Mouse (Mus musculus) left cerebral cortex, postnatal 14 days (tissue): Measurements from ENCODE around the gene Sdsl. TPM values are rescaled to one million over a fixed set of nuclear protein-coding genes. Genes with fewer than 3 reads are reported as not detected.

ENCODE experiments used
- DNase-seq, 2 experiments: peaks; one replicate each; pipeline ENCODE4 v3.0.0; 2021 to 2022; ENCODE audit warnings: low spot score in 2 of 2, mixed read lengths in 1 of 2
- intact Hi-C: fragments of 180-260 bp; cut with DNase I; formaldehyde crosslinking; loops from one replicate; pipeline ENCODE4 v1.15.1; 2025
- total RNA-seq, 2 experiments: library from RNA; stranded (reverse); gene quantifications; 2 replicates each; pipeline ENCODE4 v1.2.3; 2021

The Sdsl gene
- total RNA-seq, 2 experiments from 2014 or later: 5.1 to 5.4 TPM

DNA sequence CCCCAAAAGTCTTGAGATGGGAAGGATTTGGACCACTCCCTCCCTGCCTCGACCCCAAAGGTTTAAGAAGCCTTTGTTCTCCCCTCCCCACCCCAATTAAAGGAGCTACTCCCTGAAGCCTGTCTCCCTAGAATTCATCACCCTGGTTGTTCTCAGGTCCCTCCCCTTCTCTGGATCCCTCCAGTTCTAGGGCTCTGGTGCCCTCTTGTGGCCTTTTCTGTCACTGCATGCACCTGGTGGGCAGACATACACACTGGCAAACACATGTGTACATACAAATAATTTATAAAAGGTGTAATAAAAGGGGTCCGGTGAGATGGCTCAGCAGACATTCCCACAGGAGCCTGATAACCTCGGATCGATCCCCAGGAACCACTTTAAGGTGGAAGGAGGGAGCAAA is 8.3 kb downstream of the Sdsl start:
- no peak for DNase-seq
- intact Hi-C loops: no loop called here

DNA sequence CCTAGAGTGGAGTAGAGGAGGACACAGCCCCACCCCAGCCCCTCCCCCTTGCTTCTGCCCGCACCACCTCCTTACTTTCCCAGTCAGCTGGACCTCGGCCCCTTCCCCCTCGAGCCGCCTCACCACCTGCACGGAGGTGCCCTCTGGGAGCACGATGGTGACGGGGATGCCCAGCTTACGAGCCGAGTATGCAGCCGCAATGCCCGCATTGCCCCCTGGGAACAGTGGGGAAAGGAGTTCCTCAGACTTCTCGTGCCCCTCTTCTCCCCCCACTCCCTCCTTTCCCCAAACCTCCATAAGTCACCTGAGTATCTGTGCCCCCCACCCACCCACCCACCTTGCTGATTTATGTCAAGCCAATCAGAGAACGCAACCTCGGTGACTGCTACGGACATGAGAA is 10.7 kb downstream of the Sdsl start:
- no peak for DNase-seq
- intact Hi-C loops: no loop called here

DNA sequence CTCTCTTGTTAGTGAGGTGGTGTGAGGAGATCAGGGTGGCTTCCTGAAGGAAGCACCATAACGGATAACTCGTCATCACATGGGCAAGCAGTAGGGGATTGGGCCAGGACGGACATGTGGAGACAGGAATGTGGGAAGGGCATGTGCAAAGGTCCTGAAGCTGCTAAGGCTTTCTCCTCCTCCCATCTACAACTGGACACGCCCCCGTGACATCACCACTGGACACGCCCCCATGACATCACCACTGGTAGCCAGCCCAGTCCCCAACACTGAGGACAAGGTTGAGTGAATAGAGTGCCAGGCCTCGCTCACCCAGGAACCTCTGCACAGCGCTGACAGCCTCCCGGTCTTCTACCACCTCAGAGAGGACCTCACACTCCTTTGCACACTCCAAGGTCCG is 13.5 kb downstream of the Sdsl start:
- intact Hi-C loops: loop anchor here (5.0 kb wide), 1 partner anchor 312 kb away; no protein-coding TSS in a partner anchor
- no peak for DNase-seq

DNA sequence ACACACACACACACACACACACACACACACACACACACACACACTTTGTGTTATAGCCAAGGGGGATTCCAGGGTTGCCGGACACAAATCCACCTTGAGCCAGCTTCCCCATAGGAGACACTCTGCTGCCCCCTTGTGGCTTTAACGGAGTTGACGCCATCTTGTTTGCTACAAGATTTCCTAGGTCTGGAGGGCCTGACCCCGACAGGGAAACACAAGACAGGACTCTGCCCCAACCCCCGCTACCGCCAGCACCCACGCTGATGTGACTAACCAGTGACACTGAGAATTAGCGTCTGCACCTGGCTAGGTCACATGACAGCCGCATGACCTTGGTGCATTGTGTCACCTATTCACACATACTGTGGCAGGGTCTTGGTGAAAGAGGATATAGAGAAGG is 15.0 kb downstream of the Sdsl start:
- DNase-seq: peak; percentile 69 to 70
- intact Hi-C loops: loop anchor here (5.0 kb wide), 1 partner anchor 310 kb away; no protein-coding TSS in a partner anchor

DNA sequence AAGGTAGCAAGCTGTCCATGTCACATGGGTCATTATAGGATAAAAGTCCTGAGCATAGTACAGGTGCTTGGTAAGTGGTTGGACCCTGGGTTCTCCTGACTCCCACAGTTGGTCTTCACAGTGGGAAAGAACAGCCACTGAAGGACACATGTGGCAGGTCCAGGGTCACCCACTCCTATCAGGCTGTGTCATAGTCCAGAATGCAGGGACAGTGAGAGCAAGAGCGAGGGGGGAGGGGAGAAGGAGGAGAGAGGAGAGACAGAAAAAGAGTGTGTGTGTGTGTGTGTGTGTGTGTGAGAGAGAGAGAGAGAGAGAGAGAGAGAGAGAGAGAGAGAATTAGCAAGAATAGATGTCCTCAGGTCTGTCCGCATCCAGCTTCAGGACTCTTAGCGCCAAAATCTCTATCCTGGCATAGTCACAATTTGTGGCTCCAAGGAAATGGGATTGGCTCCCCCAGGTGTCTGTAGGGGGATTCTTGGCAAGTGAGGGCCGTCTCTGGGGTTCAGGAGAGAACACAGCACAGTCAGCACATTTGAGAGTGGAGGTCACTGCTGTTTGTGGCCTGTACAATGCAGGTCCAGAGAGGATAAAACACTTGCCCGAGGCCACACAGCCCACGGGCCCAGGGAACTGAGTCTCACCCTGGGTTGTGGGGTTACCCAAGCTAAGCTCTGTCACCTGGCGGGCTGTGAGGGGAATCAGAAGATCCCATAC is 15.6 kb downstream of the Sdsl start:
- intact Hi-C loops: loop anchor here (5.0 kb wide), 1 partner anchor 310 kb away; no protein-coding TSS in a partner anchor
- DNase-seq: no peak

DNA sequence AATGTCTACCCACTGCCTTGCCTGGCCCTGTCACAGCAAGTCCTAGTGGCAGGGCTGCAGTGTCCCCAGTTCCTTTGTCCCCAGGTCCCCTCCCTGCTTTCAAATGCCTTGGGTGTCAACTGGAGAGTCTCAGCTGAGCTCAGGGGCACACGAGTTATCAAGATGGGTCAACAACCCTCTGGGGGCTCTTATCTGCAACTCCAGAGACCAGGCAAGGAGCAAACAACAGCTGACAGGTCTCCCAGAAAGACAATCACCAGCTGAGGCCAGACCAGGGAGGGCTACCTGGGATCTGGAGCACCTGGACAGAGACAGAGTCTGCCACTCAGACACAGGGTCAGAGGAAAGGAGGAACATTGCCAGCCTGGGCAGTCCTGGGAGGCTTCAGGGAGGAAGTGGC is 16.4 kb downstream of the Sdsl start:
- DNase-seq: no peak
- intact Hi-C loops: loop anchor here (5.0 kb wide), 1 partner anchor 309 kb away; no protein-coding TSS in a partner anchor

DNA sequence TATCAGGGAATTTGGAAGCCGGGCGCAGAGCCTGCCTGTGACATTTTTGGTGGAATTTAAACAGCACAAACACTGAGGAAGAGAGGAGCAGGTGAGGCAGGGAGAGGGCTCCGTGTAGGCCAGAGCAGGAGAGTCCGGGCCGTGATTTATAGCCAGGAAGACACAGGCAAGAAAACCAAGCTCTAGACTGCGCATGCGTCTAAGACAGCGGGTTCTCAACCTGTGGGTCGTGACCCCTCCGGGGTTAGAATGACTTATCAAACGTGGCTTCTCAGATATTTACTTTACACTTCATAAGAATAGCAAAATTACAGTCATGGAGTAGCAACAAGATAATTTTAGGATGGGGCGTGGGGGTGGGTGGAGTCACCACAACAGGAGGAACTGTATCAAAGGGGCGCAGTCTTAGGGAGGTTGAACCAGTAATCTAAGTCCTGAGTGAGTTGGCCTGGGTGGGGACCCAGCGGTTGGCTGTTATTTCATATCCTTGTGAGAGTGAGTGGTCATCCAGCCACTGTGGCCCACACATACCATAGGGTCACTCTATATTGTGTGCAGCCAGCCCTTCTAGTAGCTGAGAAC is 17.8 kb downstream of the Sdsl start:
- intact Hi-C loops: loop anchor here (5.0 kb wide), 1 partner anchor 308 kb away; no protein-coding TSS in a partner anchor
- no peak for DNase-seq

DNA sequence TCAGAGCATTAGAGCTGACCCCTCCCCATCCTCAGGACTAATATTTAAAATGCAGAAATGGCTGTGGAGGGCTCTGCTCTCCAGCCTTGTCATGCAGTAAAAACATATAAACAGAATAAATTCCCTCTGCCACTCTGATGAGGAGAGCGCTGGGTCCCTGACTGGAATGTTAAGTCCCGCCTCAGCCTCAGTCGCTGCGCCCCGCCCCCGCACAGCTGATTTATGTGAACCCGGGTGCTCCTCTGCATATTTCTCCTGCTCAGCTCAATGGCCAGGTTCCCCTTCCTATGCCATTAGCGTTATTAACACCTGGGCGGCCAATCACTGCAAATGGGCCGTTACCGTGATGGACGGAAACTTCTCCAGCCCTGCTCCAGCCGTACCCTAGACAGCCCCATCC is 25.3 kb downstream of the Sdsl start:
- intact Hi-C loops: no loop called here
- no peak for DNase-seq

DNA sequence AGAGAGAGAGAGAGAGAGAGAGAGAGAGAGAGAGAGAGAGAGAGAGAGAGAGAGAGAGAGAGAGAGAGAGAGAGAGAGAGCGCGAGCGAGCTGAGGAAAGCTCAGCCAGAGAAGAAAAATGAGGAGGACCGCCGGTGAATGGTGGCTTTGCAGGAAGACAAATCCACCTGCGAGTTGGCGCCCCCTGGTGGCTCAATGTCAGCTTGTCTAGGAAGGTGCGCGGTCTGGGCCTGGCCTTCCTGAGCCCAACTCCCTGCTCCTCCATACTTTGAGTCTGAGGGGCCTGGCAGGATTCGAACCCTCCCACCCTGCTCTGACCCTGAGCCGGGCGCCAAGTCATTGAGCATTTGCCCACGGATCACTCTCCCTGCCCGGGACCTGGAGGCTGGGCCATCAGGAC is 31.9 kb downstream of the Sdsl start:
- DNase-seq: peak; percentile 81 to 93
- intact Hi-C loops: loop anchor here (2.0 kb wide), 1 partner anchor 294 kb away; no protein-coding TSS in a partner anchor

DNA sequence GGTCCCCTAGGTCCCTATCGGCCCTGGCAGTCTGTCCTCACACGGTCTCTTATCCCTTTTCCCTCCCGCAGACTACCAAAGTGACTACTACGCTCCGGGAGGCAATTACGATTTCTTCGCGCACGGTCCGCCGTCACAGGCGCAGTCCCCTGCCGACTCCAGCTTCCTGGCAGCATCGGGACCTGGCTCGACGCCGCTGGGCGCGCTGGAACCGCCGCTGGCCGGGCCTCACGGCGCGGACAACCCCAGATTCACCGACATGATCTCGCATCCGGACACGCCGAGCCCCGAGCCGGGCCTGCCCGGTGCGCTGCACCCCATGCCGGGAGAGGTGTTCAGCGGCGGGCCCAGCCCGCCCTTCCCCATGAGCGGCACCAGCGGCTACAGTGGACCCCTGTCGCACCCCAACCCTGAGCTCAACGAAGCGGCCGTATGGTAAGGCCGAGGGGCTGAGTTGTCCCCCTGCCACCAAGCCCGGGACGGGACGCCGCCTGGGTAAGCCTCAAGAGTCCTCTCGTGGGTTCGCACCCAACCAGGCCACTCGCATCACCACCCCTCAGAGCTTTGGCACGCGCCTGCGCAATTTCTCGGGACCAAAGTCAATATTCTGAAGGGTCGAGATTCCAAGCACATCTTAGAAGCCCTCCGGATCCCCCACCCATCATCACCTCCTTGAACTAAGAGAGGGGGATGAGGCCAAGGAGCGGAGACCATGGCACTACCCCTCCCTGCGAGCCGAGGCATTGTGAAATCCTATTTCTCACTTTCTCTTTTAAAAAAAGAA is 32.5 kb downstream of the Sdsl start:
- intact Hi-C loops: loop anchor here (2.0 to 10.0 kb wide), 3 partner anchors 293 to 635 kb away; no protein-coding TSS in a partner anchor
- DNase-seq: no peak

DNA sequence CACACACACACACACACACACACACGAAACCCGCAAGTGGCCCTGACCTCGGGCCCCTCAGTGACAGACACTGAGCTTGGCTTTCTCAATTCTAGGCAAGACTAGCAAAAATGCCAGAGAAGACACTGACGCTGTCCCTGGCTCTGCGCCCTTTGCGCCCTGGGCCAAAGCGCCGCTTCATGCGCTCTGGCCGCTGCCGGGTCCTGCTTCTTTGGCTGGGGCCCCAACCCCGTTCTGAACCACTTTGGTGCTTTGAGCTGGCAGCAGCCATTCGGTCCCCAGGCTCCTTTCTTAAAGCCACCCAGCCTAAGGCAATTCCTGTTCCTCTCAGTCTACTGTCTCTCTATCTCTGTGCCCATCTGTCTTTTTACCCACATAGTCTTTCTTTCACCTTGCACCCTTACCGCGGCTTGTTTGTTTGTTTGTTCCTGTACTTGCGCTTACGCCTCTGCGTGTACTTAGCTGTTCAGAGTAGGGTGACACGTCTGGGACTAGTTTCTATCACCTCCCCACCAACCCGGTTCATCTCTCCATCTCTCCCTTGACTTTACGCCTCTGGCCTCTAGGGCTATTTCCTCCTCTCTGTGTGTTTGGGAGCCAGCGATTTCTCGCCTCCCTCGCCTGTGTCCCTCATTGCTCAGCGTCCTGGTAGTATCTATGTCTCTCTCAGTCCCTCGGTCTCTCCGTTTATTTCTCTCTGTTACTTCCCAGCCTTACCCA is 33.5 kb downstream of the Sdsl start:
- intact Hi-C loops: loop anchor here (5.0 to 10.0 kb wide), 2 partner anchors 602 to 634 kb away; no protein-coding TSS in a partner anchor
- DNase-seq: no peak

DNA sequence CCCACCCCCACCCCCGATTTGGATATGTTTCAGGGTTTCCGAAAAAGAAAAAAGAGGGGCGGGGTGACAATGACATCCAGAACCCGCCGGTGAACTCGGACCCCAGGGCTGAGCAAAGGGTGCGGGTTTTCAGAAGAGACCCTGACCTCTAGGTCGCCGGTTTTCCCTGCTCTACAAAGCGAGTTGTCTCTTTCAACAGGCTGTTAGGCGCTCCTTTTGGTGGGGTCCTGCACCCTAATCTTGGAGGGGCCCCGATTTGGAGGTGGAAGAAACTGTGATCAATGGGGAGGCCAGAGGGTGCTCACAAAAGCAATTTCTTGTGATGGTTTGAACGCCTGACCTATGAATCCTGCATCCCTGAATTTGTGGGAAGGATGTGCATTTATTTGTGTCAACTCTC is 34.1 kb downstream of the Sdsl start:
- intact Hi-C loops: loop anchor here (5.0 to 10.0 kb wide), 2 partner anchors 601 to 634 kb away; no protein-coding TSS in a partner anchor
- no peak for DNase-seq

DNA sequence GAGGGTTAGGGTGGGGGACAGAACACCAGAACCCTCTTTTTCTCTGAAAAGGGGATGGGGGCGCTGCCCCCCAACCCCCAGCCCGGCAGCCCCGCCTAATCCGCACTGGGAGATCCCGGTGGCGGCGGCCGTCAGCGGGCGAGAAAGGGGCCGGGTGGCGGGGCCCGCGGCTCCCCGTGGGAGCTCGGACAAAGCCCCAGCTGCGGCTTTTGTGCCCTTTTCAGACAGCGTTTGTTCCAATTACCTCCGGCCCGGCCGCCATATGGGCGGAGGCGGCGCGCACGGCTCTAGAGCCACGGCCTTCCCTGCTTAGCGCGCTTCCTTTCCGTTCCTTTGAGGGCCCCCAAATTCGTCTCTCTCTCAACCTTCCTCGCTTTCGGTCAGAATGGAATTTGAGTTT is 34.6 kb downstream of the Sdsl start:
- intact Hi-C loops: loop anchor here (5.0 to 10.0 kb wide), 2 partner anchors 601 to 633 kb away; no protein-coding TSS in a partner anchor
- no peak for DNase-seq

DNA sequence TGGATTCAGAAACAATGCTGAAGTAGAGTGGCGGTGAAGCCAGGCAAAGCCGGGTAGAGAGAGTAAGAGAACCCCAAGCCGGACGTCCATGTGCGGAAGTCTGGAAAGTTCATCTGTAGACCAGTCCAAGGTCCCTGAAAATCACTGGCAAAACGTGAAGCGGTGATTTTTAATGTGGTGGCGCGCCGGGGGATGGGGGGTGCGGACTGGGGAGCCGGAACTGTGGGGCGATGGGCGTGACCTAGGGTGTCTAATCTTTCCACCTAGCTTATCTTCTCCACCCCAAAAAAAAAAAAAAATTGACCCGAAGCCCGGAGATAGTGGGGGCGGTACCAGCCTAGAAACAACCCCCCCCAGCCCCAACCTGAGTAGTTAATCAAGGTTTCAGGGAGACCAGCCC is 35.1 kb downstream of the Sdsl start:
- intact Hi-C loops: loop anchor here (5.0 to 10.0 kb wide), 2 partner anchors 600 to 633 kb away; no protein-coding TSS in a partner anchor
- DNase-seq: no peak

DNA sequence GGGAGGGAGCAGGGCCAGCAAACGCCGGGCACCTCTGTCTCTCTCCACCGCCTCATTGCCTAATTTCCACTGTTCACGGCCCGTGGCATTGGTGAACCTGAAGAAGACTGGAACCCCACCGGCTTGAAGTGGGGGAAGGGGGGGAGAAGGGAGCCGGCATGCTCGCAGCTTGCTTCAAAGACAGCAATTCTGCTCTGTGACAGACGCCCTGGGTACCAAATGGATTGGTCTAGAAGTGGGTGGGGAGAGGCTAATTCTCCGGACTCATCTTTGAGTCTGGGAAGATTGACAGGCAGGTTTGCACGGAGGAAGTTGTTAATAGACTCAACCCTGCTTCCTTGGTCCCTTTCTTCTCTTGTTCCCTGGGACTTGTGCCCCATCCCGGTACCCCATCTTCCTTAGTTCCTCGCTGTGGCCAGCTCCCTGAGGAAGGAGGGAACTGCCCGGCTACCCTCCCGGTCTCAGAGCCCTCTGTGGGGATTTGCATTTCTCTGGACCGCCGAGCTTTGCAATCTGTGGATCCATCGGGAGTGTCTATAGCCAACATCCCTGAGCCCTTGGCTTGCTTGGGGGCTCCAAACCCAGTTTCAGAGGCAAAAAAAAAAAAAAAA is 35.6 kb downstream of the Sdsl start:
- intact Hi-C loops: loop anchor here (5.0 to 10.0 kb wide), 2 partner anchors 600 to 632 kb away; no protein-coding TSS in a partner anchor
- DNase-seq: no peak

DNA sequence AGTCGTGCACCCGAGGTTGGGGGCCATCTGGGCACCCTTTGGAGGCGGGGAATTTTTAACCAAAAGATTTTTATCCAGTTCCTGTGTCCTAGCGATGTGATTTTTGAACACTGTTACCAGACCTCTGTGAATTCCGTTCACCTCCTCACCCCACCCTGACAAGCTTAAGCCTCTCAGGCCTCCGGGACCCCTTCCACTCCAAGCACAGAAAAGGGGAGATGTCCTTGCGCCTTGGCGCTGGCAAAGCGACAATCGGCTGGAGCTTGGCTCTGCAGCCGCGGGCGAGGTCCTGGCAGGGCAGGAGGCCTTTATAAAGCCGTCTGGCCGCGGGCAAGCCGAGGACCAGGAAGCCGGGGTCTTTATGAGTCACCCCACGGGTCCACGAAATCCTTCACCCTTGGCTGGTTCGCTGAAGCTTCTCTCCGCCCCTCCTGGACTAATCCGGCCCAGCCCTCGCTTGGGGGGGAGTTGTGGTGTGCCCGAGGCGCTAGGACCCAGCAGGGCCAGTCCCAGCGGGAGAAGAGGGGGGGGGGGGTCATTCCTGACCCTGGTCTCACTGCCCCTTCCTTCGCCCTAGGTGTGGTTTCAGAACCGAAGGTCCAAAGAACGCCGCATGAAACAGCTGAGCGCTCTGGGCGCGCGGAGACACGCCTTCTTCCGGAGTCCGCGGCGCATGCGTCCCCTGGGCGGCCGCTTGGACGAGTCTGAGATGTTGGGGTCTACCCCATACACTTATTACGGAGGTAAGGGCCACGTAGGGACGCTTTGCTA is 36.7 kb downstream of the Sdsl start:
- DNase-seq: no peak
- intact Hi-C loops: loop anchor here (5.0 to 10.0 kb wide), 2 partner anchors 599 to 631 kb away; no protein-coding TSS in a partner anchor

DNA sequence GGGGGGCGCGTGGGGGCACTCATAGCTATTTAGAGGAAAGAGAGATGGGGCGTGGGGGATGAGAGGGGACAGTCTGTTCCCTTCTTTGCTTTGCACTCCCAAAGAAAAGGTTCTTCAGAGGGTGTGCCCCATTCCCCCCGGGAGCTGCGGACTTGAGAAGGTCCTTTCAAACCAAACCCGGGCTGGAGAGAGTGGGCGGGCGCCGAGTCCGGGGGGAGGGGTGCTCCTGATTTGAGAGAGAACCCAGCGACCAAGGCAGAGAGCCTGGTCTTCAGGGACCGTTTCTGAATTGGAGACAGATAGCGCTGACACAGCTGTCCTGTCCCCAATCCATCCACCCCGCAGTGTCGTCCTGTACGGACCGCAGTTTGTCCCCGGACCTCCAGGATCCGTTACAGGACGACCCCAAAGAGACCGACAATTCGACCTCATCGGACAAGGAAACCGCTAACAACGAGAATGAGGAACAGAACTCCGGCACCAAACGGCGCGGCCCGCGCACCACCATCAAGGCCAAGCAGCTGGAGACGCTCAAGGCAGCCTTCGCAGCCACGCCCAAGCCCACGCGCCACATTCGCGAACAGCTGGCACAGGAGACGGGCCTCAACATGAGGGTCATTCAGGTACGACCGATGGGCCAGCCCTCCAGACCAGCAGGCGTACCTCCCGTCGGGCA is 37.5 kb downstream of the Sdsl start:
- no peak for DNase-seq
- intact Hi-C loops: loop anchor here (5.0 to 10.0 kb wide), 2 partner anchors 598 to 630 kb away; no protein-coding TSS in a partner anchor
